Mouse (Mus musculus): ENCODE data around the gene Mfap3.
A peak's percentile ranks its signal among the peaks of the same experiment; 100 is the strongest.
"Not testable (repeated sequence)": the region's sequence is repeated elsewhere in the genome, so short reads cannot be mapped to it uniquely, and the experiment has no call there.

The Mfap3 gene

DNA sequence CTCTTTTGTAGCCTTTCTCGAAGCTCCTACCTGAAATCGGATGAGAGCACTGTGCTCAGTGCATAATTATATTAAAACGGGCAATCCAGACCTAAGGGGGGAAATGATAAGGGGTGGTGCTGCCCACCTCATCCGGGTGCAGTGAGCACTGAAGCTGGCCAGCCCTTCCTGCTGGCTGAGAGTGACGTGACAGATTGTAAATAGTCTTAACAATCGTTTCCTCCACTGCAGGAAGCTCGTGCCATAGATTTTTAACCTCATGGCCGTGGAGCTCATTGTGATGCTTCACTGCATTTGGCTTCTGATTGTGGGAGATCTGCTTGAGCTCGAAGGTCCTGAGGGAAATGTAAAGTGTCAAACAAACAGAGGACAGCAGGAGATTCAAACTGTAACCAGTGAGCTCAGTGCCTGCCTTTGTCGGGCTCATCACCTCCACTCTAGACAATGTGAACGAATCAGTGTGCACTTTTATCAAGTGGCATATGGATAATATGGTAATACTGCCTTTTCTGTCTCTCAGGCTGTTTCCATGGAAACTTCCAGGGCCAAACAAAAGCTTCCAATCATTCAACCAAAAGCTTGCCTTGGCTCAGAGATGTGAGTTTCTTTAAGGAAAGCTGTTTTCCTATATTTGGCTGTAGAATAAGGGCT, 13.0 kb downstream of the Mfap3 start:
- DNase-seq, result no peak

DNA sequence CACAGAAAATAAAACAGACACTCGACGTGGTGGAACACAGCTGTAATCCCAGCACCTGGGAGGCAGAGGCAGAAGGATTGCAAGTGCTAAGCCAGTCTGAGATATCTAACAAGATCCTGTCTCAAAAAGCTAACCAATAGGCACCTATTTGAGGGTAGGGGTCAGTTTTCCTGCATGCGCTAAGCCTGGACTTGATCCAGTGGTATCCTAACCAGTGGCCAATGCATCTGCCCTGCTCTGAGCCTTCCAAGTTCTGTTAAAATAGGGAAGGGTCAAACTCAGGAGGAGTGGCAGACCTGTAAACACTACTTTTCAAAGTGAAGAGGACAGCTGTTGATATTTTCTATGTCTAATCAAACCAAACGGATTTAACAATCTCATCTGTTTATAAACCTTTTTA, 13.8 kb downstream of the Mfap3 start:
- no peak for DNase-seq

GRCm38 (mm10) chr11:57535912-57536311, 17.4 kb downstream of the Mfap3 start:
- DNase-seq, result no peak

- DNase-seq, result no peak
These were observed 21.5 kb downstream of the Mfap3 start for GRCm38 (mm10) chr11:57539841-57540418.

DNA sequence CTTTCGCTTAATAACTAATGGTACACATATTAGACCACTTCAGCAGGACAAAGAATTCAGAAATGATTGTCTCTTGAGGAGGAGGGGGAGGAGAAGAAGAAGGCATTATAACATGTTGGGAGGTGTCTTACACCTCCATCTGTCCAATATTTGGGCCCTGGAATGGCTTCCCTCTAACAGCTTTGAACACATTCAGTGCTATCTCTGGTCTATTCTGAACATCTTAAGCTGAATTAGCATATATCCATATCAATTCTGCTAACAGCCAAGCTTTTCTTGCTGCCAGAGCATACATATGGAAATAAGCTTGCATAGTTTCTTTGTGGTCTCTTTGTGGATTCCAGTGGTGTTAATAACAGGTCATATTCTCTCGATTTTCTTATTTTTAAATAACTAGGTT, 22.2 kb downstream of the Mfap3 start:
- no peak for DNase-seq

DNA sequence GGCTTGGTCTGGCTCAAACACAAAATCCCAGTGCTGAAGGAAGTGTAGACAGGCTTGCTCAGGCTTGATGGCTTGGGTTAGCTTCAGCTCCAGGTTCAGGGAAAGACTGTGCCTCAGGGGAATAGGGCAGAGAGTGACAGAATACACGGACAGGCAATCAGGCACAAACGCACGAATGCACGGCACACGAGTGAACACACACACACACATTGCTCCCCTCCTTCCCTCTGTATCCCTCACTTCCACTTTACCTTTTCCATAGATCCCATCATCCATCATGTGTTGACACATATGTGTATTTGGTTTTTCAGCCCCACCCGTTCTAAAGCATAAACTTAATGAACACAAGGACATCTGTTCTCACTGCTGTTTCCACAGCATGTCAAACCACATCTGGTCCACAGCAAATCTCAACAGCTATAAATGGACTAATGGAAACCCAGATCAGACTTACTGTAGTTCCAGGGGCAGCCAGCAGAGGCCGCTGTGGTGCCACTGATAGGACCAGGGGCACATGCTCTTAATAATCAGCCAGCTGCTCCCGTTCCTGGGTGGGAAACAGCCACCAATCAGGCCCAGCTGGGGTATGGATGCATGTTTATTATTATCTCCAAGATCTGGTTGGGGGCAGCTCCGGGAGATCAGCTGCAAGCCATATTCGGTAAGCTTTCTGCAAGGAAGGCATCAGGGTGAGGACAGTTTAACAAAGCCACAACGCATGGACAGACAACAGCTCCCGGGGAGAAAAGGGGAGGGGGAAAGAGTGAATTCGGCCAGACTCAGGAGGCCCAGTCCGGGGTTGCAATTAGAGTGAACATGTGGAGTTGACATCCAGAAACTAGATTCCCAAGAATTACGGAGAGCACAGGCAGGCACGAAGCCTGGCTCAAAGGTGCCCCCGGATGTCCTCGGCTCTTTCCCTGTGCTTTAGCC, 30.4 kb downstream of the Mfap3 start:
- DNase-seq, result peak; percentile 31

DNA sequence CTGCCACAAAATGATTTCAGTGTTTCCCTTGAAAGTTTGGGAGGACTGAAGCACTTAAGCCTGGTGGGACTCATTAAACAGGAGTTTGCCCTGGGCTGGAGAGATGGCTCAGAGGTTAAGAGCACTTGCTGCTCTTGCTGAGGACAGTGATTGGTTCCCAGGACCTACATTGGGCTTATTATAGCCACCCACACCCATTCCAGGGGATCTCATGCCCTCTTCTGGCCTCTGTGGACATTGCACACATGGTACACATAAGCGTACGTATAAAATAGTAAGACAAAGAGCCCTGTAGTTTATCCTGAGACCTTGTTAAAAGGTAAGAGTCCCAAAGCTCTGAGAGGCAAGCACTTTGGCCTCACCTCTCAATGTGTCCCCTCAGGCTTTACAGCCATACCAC, 31.8 kb downstream of the Mfap3 start:
- no peak for DNase-seq

- no peak for DNase-seq
These were observed 32.6 kb downstream of the Mfap3 start for GRCm38 (mm10) chr11:57551016-57551415.

DNA sequence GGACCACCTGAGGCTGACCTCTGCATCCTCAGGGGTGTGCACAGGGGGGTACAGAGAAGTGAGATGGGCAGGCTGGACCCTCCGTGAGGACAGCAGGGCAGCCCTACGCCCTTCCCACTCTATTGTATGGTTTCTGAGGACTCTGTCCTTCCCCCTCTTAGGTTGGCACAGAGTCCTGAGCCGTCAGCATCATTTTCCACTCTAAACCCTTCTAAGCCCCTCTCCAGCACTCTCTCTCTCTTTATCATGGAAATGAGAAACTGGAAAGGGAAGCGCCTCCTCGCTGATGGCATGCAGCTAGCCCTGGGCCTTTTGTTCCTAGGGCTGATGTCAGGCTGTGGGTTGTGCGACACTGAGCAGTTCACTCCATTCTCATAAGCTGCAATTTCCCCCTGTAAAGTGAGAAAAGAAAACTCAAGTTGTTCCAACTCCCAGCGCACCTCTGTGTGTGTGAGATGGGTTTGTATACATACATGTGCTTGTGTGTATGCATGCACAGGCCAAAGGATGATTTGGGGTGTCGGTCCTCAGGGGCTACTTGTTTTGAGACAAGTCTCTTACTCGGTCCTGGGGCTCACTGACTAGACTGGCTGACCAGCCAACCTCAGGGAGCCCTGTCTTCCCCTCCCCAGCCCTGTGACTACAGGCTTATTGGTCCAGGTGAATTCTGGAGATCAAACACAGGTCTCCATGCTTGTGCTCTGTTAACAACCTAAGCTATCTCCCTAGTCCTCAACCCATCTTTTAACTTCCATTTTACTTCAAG, 34.7 kb downstream of the Mfap3 start:
- DNase-seq, result no peak

DNA sequence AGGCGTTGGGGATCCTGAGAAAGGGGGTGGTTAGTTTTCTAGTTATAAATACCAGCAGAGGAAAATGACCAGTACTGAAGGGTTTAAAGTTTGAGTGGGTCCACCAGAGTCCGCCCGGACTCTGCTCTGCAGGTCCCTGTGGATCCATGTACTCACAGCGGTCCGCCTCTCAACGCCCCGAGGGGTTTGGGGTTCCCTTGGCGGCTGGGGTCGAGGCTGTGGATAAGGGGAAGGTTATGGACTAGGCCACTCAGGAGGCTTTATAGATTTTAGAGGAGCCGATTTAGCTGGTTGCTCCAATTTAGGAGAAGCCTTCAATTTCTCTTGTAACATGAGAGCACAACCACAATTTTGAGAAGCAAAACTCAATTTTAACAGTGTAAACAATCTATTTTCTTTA, 39.5 kb downstream of the Mfap3 start:
- not testable (repeated sequence) for DNase-seq

DNA sequence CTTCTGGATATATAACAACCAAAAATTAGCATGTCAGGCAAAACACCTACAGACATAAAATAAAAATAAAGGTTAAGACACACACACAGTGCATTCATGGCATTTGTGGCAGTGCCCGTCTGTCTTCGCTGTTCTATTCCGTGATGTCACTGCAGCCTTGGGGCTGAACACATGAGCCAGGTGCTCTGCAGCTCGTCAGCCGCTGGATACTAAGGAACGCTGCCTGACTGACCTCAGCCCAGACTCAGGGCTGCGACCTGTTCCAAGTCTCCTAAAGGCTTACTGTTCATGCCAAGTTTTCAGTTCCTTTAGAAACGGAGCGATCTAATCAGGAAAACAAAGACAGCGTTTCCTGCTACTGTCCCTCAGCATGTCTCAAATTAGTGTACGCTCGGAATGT, 46.1 kb downstream of the Mfap3 start:
- no peak for DNase-seq

- DNase-seq, result no peak
These were observed 47.9 kb downstream of the Mfap3 start for GRCm38 (mm10) chr11:57566091-57567035.

GRCm38 (mm10) chr11:57568950-57569490, 50.6 kb downstream of the Mfap3 start:
- DNase-seq, result no peak

- no peak for DNase-seq
These were observed 52.6 kb downstream of the Mfap3 start for GRCm38 (mm10) chr11:57571035-57571434.

- DNase-seq, result no peak
These were observed 55.3 kb downstream of the Mfap3 start for GRCm38 (mm10) chr11:57573686-57574274.

DNA sequence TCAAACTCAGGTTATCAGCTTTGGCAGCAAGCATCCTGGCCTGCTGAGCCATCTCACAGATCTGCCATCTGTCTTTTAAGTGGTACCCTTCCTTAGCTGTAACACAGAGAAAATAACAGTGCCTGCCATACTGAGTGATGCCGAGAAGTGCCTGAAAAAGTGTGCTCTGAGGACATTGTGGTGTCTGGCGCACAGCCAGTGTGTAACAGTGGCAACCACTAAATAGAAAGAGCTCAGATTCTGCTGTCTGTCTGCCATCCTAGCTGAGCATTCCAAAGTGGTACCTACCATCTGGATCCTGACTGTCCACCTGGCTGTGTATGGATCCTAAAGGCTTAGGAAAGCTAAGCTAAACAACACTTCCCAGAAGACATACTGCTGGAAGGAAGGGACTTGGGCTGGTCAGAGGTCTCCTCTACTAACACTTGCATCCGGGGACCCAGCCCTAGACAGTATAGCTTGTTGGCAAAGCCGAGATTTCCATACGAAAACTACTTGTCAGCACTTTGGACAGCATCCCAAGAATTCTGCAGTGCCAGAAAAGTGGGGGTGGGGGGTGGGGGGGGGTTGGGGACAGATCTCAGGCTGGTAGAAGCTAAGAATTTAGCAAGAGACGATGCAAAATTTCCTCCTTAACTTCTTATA, 58.5 kb downstream of the Mfap3 start:
- DNase-seq, result peak; percentile 52

- DNase-seq, result no peak
These were observed 64.6 kb downstream of the Mfap3 start for GRCm38 (mm10) chr11:57582818-57583635.

All from cerebellum, adult 11-12 months (tissue).